Mouse (Mus musculus) olfactory bulb, adult 2 months (tissue): ENCODE measurements at regions not wholly inside any gene's neighbourhood (a gene's known extent, or its start where the extent isn't known, plus 50 kb on each side); places are given as distances from the start of the nearest gene placed in this dataset.

Experiments used
- H3K27ac ChIP-seq: fragments of 200-500 bp; 2 replicates; pipeline ENCODE4 v1.5.1; 2012; ENCODE audit warnings: low read depth, low read length; ENCODE audit not compliant: insufficient read depth
- H3K4me1 ChIP-seq: fragments of 200-500 bp; 2 replicates; pipeline ENCODE4 v1.6.1; 2012; ENCODE audit warnings: low read length; ENCODE audit not compliant: control insufficient read depth, insufficient read depth
- H3K4me3 ChIP-seq: fragments of 200-500 bp; 2 replicates; pipeline ENCODE4 v1.5.1; 2012; ENCODE audit warnings: mild to moderate bottlenecking, low read depth, low read length, moderate library complexity; ENCODE audit not compliant: insufficient read depth
- CTCF ChIP-seq: fragments of 200-500 bp; IDR thresholded peaks from 2 replicates; pipeline ENCODE4 v1.5.1; 2012; ENCODE audit warnings: low read depth, mild to moderate bottlenecking, low read length, moderate library complexity; ENCODE audit not compliant: insufficient read depth
- POLR2A ChIP-seq: fragments of 200-500 bp; IDR thresholded peaks from 2 replicates; pipeline ENCODE4 v1.6.1; 2012; ENCODE audit warnings: mild to moderate bottlenecking, low read depth, low read length, moderate library complexity; ENCODE audit not compliant: insufficient read depth
- WGBS: fragments of 180-500 bp; shearing (Covaris S2); methylation state at CpG from one replicate; pipeline ENCODE4 v1.1.7; 2018; 5-methylcytosine and 5-hydroxymethylcytosine counted together

DNA sequence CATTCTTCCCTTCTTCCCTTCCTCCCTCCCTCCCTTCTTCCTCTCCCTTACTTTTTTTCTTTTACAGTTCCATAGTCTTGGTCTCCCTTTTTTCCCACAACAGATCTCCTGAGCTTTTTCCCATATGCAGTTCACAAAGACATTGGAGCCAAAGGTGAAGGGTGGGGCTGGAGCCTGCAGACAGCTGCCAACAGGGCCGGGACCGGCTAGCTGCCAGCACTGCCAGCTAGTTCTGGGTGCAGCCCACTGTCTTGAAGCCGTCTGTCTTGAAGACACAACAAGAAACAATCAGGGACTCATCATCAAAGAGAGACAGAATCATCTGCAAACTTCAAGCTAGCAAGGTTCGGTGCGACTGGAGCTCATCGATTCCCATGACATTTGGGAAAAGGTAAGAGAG, 588.9 kb upstream of the Pitx2 start:
- Histone ChIP-seq H3K27ac (no peak overlapping the region), H3K4me1 (no peaks in the 10 kb centered on the region), H3K4me3 (no peak overlapping the region)
- TF ChIP-seq POLR2A (no peak), CTCF (no peak)
- WGBS = 81% methylated on average over 6 of the region's 6 CpGs

DNA sequence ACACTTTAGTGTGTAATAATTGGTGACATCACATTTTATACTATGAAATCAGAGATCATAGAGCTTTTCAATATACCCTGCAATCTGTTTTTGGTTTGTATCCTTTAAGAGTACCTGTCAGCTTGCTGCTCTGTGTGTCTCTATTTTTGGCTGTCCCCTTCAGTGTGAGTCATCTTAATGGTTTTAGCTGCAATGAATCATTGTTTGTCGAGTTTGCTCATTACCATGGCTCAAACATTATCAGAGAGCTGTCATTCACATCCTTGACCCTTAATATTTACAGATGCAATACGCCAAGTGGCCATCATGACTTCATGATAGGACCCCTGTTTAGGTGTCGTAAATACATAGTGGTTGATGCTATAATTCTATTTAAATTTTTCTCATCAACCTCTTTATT, 591.0 kb upstream of the Pitx2 start:
- TF ChIP-seq CTCF (no peak), POLR2A (no peak)
- H3K27ac ChIP-seq = no peak overlapping the region
- H3K4me1 ChIP-seq = no peaks in the 10 kb centered on the region
- no peak overlapping the region for H3K4me3 ChIP-seq
- 62% methylated on average over 3 of the region's 3 CpGs for WGBS

DNA sequence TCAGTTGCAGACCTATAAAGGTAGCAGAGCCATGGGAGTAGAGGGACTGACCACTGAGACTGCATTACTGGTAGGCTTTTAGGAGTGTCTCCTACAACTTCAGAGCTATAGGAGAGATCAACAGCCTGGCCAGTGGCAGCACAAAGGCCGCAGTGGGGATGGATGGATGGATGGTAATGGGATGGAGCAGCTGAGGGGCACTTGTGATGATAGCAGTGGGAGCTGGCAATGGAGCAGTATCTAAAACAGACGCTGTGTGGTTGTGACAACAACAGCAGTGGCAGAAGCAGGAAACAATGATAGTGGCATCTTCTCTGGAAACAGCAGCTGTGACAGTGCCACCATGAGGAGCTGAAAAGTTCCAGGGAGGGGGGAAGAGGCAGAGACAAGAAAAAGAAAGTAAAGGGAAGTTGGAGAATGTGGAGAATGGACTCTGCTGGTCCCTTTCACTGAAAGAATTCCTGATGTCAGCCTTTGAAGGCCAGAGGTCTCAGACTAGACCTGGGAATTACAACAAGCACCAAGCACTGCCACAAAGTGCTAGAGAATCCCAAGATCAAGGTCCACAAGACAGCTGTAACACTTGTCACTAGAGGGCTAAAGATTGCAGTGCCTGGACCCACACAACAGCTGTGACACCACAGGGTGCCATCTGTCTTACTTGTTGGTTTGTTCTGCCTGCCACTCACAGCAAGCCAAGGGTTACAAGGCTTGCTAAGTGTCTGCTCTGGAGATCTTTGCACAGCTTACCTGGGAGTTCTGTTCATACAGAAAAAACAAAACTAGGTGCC, 624.1 kb upstream of the Pitx2 start:
- TF ChIP-seq POLR2A = no peak
- no peak for TF ChIP-seq CTCF
- no peak overlapping the region for H3K4me3 ChIP-seq
- WGBS = 71% methylated on average over 2 of the region's 2 CpGs
- no peak overlapping the region for H3K27ac ChIP-seq
- no peaks in the 10 kb centered on the region for H3K4me1 ChIP-seq

GRCm38 (mm10) chr3:128570551-128570950, 629.1 kb upstream of the Pitx2 start:
- TF ChIP-seq POLR2A (no peak), CTCF (no peak)
- H3K4me1 ChIP-seq = no peaks in the 10 kb centered on the region
- 95% methylated on average over 3 of the region's 3 CpGs for WGBS
- no peak overlapping the region for H3K27ac ChIP-seq
- H3K4me3 ChIP-seq = no peak overlapping the region

GRCm38 (mm10) chr3:128565386-128565785, 634.3 kb upstream of the Pitx2 start:
- H3K4me1 ChIP-seq = no peaks in the 10 kb centered on the region
- H3K4me3 ChIP-seq = no peak overlapping the region
- H3K27ac ChIP-seq = no peak overlapping the region
- TF ChIP-seq CTCF (no peak), POLR2A (no peak)
- 54% methylated on average over 8 of the region's 8 CpGs for WGBS

DNA sequence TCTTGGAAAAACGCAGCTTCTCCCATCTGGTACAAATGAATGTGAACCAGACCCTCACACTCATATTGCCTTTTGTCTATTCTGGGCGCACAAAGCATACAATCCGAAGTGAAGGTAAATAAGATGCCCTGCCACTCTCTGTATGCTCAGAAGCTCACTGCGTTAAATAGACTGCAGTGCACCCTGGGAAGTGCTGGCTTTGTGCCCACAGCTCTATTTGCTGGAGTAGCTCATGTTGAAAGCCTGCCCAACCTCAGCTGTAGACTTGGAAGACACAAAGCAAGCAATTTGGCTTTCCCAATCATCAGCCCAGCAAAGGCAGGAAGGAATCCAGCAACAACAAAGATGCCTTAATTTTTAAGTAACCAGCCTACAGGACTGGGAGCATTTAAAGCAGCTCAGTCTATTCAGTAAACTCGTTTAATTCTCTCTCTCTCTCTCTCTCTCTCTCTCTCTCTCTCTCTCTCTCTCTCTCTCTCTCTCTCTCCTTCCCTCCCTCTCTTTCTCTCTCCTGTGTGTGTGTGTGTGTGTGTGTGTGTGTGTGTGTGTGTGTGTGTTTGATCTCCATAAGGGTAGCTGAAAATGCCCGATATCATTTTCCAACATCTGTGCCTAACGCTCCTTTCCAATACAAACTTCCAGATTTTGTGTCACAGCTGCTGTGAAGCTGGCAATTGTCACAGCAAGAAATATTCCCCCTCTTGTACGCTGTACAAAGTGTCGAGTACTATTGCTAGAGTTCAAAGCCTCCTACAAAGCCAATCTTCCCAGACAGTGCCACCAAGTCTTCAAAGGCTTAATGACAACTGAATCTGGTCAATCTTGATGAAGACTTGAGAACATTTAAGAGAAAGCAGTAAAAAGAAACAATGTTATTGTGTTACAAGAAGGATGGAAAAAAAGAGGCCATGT, 650.5 kb upstream of the Fam241a start:
- Histone ChIP-seq H3K4me3 (no peak overlapping the region), H3K27ac (peak overlapping the region; percentile 49), H3K4me1 (no peaks in the 10 kb centered on the region)
- TF ChIP-seq POLR2A (no peak), CTCF (no peak)
- 11% methylated on average over 9 of the region's 9 CpGs for WGBS

- no peak overlapping the region for H3K27ac ChIP-seq
- WGBS = 77% methylated on average over 4 of the region's 4 CpGs
- no peaks in the 10 kb centered on the region for H3K4me1 ChIP-seq
- TF ChIP-seq POLR2A = no peak
- TF ChIP-seq CTCF = no peak
- H3K4me3 ChIP-seq = no peak overlapping the region
Observed at GRCm38 (mm10) chr3:128525427-128525826, 629.3 kb upstream of the Fam241a start.

GRCm38 (mm10) chr3:128520671-128521103, 624.6 kb upstream of the Fam241a start:
- TF ChIP-seq POLR2A (no peak), CTCF (no peak)
- no peak overlapping the region for H3K27ac ChIP-seq
- WGBS = 49% methylated on average over 7 of the region's 7 CpGs
- H3K4me1 ChIP-seq = peaks cover 5% of the 10 kb centered on the region
- H3K4me3 ChIP-seq = no peak overlapping the region

DNA sequence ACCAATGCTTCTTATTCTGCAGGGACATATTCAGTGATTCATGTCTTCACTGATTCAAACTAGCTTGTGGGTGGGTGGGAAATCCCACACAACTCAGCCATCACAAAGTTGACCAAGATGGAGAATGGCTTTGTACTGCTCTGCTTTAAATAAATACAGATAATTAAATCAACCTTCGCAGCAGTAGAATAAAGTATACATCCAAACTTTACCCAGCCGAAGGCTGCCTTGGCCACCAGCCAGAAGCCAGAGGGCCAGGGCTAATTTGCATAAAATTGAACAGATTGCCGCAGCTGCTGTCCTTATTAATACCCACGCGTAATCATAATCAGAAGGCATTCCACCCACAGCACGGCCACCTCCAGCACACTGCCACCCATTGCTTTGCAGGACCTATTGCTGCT, 623.8 kb upstream of the Fam241a start:
- H3K4me3 ChIP-seq = no peak overlapping the region; the same call in 1 of the 2 replicates
- peaks cover 5% of the 10 kb centered on the region for H3K4me1 ChIP-seq
- WGBS = 12% methylated on average over 6 of the region's 6 CpGs
- H3K27ac ChIP-seq = no peak overlapping the region
- TF ChIP-seq POLR2A = no peak
- no peak for TF ChIP-seq CTCF
